In the genomic region with DNA sequence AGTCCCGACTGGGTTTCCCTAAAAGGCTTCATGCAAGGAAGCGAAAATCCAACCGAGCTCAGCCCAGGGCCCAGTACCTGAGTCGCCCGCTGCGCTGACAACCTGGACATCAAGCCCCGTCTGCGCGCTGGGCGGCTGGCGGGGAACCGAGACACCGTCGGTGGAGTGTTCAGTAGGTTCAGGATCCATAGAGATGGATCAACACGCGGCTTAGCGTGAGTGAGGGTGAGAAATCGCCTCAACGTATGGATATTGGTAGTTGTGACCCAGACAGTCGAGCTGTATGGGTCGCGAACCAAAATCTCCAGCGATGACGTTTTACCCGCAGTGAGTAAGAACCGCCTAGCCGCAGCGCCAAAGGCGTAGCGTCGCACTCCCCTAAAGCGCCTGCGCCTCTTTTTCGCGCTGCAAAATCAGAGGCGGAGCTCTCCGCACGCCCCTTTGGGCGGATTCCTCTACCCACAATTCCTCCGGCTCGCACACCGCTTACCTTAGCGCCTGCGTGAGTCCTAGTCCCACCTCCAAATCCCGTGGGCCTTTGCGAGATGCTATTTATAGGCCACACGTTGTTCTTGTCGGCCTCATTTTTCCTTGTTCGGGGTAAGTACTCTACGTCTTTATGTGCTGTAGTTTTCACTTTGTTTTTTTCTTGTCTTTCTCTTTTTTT, we compare ENCODE assay signal across 8 mouse cellular contexts. TPM values are rescaled to one million over a fixed set of nuclear protein-coding genes. Genes with fewer than 3 reads are reported as not detected.
DNase-seq lines count a peak whose midpoint lies in the region; ATAC-seq and TF ChIP-seq lines count a peak whose summit lies in the region.

A gene (minus strand): TSS at position 463 of the 667 bp plus-strand sequence.

- under 1% methylated on average over 50 of the region's 50 CpGs for WGBS in embryonic facial prominence, embryonic 13.5 days
- under 1% methylated on average over 50 of the region's 50 CpGs for WGBS in kidney, adult 2 months
- under 1% methylated on average over 50 of the region's 50 CpGs for WGBS in limb, embryonic 12.5 days
- WGBS in midbrain, embryonic 15.5 days: under 1% methylated on average over 50 of the region's 50 CpGs
- under 1% methylated on average over 50 of the region's 50 CpGs for WGBS in spleen, adult 2 months

- DNase-seq in 3134 (ENCODE audit: extremely low read depth, insufficient read length, low spot score): peak; percentile 94
- peak; percentile 95 to 96 for DNase-seq in adrenal gland, postnatal 36 days
- DNase-seq in heart, adult 18-20 months: peak; percentile 99
- peak; percentile 98 for DNase-seq in kidney, adult 2 months
- DNase-seq in spleen, adult 2 months (ENCODE audit: low read depth in 1 of 2, low spot score in 2 of 2): peak; percentile 95 to 97

- TF ChIP-seq CTCF in kidney, adult 2 months (conservative IDR thresholded peaks at IDR 0.05; ENCODE audit: insufficient read depth, insufficient read length, low read depth, low read length): no peak
- no peak for TF ChIP-seq CTCF in spleen, adult 2 months (IDR thresholded peaks at IDR 0.05; ENCODE audit: extremely low read depth, insufficient read depth, insufficient read length, insufficient replicate concordance)

- no peaks in the 10 kb centered on the region for H3K9me3 ChIP-seq in embryonic facial prominence, embryonic 13.5 days
- no peaks in the 10 kb centered on the region for H3K9me3 ChIP-seq in limb, embryonic 12.5 days
- no peaks in the 10 kb centered on the region for H3K9me3 ChIP-seq in midbrain, embryonic 15.5 days

- H3K27ac ChIP-seq in embryonic facial prominence, embryonic 13.5 days: peak within 1 kb of the TSS; percentile 96
- peak within 1 kb of the TSS; percentile 96 for H3K27ac ChIP-seq in kidney, adult 2 months (ENCODE audit: insufficient read depth, low read depth, low read length)
- peak within 1 kb of the TSS; percentile 98 for H3K27ac ChIP-seq in limb, embryonic 12.5 days
- peak within 1 kb of the TSS; percentile 98 for H3K27ac ChIP-seq in midbrain, embryonic 15.5 days
- H3K27ac ChIP-seq in spleen, adult 2 months (ENCODE audit: insufficient read depth, low read length): peak within 1 kb of the TSS; percentile 94

- H3K4me1 ChIP-seq in embryonic facial prominence, embryonic 13.5 days: peaks cover 36% of the 10 kb centered on the region
- H3K4me1 ChIP-seq in kidney, adult 2 months (ENCODE audit: control insufficient read depth, insufficient read depth, low read length): peaks cover 4% of the 10 kb centered on the region; the same call in 1 of the 2 replicates
- peaks cover 22% of the 10 kb centered on the region for H3K4me1 ChIP-seq in limb, embryonic 12.5 days (replicated peaks)
- peaks cover 32% of the 10 kb centered on the region for H3K4me1 ChIP-seq in midbrain, embryonic 15.5 days
- H3K4me1 ChIP-seq in spleen, adult 2 months (ENCODE audit: control insufficient read depth, insufficient read depth, insufficient read length): no peaks in the 10 kb centered on the region

- H3K36me3 ChIP-seq in embryonic facial prominence, embryonic 13.5 days: peaks cover 27% of the 10 kb centered on the region
- peaks cover 19% of the 10 kb centered on the region for H3K36me3 ChIP-seq in kidney, adult 2 months (ENCODE audit: control insufficient read depth, insufficient read depth, low read length)
- peaks cover 32% of the 10 kb centered on the region for H3K36me3 ChIP-seq in limb, embryonic 12.5 days
- H3K36me3 ChIP-seq in midbrain, embryonic 15.5 days (replicated peaks): peaks cover 8% of the 10 kb centered on the region
- peaks cover 19% of the 10 kb centered on the region for H3K36me3 ChIP-seq in spleen, adult 2 months (ENCODE audit: control insufficient read depth, insufficient read depth, low read length)

- H3K4me2 ChIP-seq in embryonic facial prominence, embryonic 13.5 days: peak within 1 kb of the TSS; percentile 81
- H3K4me2 ChIP-seq in limb, embryonic 12.5 days: peak within 1 kb of the TSS; percentile 86
- peak within 1 kb of the TSS; percentile 69 for H3K4me2 ChIP-seq in midbrain, embryonic 15.5 days

- peak; percentile 96 for ATAC-seq in embryonic facial prominence, embryonic 13.5 days (ENCODE audit: insufficient number of reproducible peaks, insufficient read depth, low FRiP score, low TSS enrichment, low read depth)
- peak; percentile 96 for ATAC-seq in limb, embryonic 12.5 days (ENCODE audit: insufficient number of reproducible peaks, insufficient read depth, low FRiP score, low TSS enrichment, low read depth)
- peak; percentile 97 for ATAC-seq in midbrain, embryonic 15.5 days (replicated peaks)

- H3K27me3 ChIP-seq in embryonic facial prominence, embryonic 13.5 days: no peaks in the 10 kb centered on the region
- H3K27me3 ChIP-seq in kidney, adult 2 months (replicated peaks; ENCODE audit: control insufficient read depth, insufficient read depth, low read length): no peaks in the 10 kb centered on the region
- no peaks in the 10 kb centered on the region for H3K27me3 ChIP-seq in limb, embryonic 12.5 days
- H3K27me3 ChIP-seq in midbrain, embryonic 15.5 days (replicated peaks): no peaks in the 10 kb centered on the region
- no peaks in the 10 kb centered on the region for H3K27me3 ChIP-seq in spleen, adult 2 months (ENCODE audit: control insufficient read depth, insufficient read depth, low read length)

- H3K4me3 ChIP-seq in embryonic facial prominence, embryonic 13.5 days: peak within 1 kb of the TSS; percentile 84
- H3K4me3 ChIP-seq in kidney, adult 2 months (ENCODE audit: insufficient read depth, low read depth, low read length): peak within 1 kb of the TSS; percentile 88
- H3K4me3 ChIP-seq in limb, embryonic 12.5 days (replicated peaks): peak within 1 kb of the TSS; percentile 74
- H3K4me3 ChIP-seq in midbrain, embryonic 15.5 days: peak within 1 kb of the TSS; percentile 82
- peak within 1 kb of the TSS; percentile 81 for H3K4me3 ChIP-seq in spleen, adult 2 months (ENCODE audit: extremely low read depth, insufficient read depth, insufficient read length)

- H3K9ac ChIP-seq in embryonic facial prominence, embryonic 13.5 days: peak within 1 kb of the TSS; percentile 99
- peak within 1 kb of the TSS; percentile 98 for H3K9ac ChIP-seq in limb, embryonic 12.5 days (replicated peaks)
- peak within 1 kb of the TSS; percentile 95 for H3K9ac ChIP-seq in midbrain, embryonic 15.5 days

- TF ChIP-seq POLR2A in kidney, adult 2 months (IDR thresholded peaks at IDR 0.05; ENCODE audit: low read depth, low read length): peak; percentile 53
- peak; percentile 86 for TF ChIP-seq POLR2A in spleen, adult 2 months (IDR thresholded peaks at IDR 0.05; ENCODE audit: low read depth, low read length)

RNA-seq across cellular contexts. Expression of the gene that starts here (rescaled TPM):
- 100 to 1,000 TPM; 354 to 445 TPM for total RNA-seq in adrenal gland, postnatal 36 days (2021)
- 99.9 and 116 TPM in 2 replicates for polyA plus RNA-seq in embryonic facial prominence, embryonic 13.5 days (2015; fragmentation: Nextera tagmentation; extraction: Ambion mirVana)
- total RNA-seq in heart, adult 18-20 months (2021): 10 to 100 TPM; 42.4 to 48.1 TPM
- 560 and 573 TPM in 2 replicates for polyA plus RNA-seq in kidney, adult 2 months (2012; rRNA removed)
- polyA plus RNA-seq in limb, embryonic 12.5 days (2016; fragmentation: Nextera tagmentation; extraction: Ambion mirVana): 114 and 115 TPM in 2 replicates
- polyA plus RNA-seq in midbrain, embryonic 15.5 days (2015; fragmentation: Nextera tagmentation; extraction: Ambion mirVana): 165 and 174 TPM in 2 replicates
- 122 and 129 TPM in 2 replicates for polyA plus RNA-seq in spleen, adult 2 months (2012; rRNA removed)

Comparison
In these comparisons a context has a peak if more than half of its experiments do, and no peak if none do; other contexts are left out.
1. Peak in every context shown above with its lines: DNase-seq, ATAC-seq, H3K4me3 ChIP-seq and H3K27ac ChIP-seq.
2. RNA of the gene that starts here (total RNA-seq): 354 to 445 TPM in adrenal gland, postnatal 36 days; 42.4 to 48.1 TPM in heart, adult 18-20 months; every median in the first group is over 4 times any median in the second.